Mouse (Mus musculus) retina, postnatal 1 day (tissue): ENCODE results near the gene Npb.

Experiments used
- DNase-seq: peaks from one replicate; pipeline ENCODE4 v3.0.0-alpha.2; 2012

Npb gene

DNA sequence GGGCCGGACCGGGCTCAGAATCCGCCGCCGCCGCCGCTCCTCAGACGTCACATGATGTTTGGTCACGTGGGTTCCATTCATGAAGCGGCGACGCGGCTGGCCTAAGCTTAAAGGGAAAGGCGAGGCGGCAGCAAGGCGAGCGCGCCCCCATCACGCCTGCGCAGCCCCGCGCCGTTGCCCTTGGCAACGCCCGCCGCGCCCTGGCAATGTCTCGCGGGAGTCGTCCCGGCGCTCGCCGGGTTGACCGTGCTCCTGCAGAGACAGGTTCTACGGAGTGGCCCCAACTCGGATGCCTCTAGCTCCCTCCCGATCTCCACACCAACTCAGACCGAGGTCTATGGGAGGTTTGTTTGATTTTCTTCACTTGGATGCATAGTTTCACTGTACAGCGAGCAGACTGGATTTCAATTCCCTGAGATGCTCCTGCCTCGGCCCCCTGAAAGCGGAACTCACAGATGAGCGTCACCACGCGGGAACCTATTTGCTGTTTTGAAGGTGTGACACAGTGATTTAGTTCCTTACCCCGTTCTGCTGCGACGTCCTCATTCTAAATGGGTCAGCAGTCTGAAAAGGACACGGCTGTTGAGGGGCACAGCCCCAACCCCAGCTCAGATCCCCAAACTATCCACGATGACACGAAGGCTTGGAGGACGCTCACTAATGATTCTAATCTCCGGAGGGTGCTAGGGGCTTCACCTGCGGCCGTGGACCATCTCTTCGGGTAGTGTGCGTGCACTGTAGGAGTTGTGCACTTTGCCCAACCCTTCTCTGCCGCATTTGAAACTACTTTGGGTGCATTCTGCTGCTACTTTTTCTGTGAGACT, 25.5 kb downstream of the Npb start, which contains the start of gene Mafg:
TSS of gene Mafg (minus strand) at position 81 of the 824 bp plus-strand sequence.
- peak; percentile 98 for DNase-seq

GRCm38 (mm10) chr11:120634810-120635209, 26.5 kb downstream of the Npb start:
- DNase-seq = no peak

- DNase-seq = no peak
These were observed 33.0 kb downstream of the Npb start for GRCm38 (mm10) chr11:120641255-120641654.

DNA sequence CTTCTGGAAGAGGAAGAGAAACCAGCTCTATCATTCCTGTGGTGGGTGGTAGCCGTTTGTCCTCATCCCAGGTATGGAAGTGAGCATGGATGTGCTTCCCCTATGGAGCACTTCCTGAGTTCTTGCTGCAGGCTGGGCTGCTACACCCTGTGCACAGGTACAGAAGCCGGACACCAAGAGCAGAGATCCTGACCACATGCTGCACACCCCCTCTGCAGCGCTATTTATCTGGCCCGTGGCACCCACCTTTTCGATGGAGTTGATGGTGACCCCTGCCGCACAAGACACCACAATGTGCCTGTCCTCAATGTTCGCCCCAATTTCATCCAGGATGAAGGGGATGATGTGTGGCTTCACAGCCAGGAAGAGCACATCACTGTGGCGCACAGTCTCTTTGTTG, 33.6 kb downstream of the Npb start:
- DNase-seq = no peak

GRCm38 (mm10) chr11:120642939-120643600, 34.8 kb downstream of the Npb start:
- no peak for DNase-seq

- DNase-seq = peak; percentile 94
These were observed 35.3 kb downstream of the Npb start, which contains the start of gene Pycr1 for GRCm38 (mm10) chr11:120643601-120643987. Pycr1 (minus strand) TSS chr11:120643769.

DNA sequence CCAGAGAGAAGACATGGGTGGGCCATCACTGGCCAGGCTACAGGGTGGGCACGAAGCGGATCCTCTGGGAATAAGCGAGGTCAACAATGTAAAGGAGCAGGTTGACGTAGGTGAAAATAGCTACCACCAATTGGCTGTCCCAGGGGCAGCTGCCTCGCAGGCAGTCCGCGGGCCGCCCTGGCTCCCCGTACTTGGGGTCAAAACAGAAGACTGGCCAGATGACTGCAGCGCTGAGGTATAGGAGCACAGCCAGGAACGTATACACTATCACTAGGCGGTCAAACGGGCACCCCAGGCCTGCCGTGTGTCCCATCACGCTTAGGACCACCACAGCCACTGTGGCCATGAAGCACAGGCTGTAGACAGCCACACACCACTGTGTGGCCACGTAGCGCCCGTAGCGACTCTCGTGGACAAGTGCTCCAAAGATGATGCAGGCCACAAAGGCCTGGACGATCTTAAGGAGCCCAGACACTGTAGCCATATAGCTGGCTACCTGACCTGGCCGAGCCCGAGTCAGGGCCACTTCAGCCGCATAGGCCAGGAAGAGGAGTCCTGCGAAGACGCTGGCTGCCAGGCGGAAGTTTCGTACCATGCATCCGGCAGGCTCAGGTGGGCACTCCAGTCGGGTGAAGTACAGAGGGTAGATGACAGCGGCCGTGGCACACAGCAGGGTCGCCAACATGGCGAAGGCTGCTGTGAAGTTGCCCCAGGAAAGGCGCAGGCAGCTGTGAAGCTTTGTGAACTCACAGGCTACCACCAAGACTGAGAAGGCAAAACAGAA, 39.0 kb downstream of the Npb start:
- DNase-seq = no peak

GRCm38 (mm10) chr11:120648001-120648476, 39.8 kb downstream of the Npb start, which contains the start of gene Myadml2:
Myadml2 (minus strand) TSS chr11:120648158.
- DNase-seq = peak; percentile 67

DNA sequence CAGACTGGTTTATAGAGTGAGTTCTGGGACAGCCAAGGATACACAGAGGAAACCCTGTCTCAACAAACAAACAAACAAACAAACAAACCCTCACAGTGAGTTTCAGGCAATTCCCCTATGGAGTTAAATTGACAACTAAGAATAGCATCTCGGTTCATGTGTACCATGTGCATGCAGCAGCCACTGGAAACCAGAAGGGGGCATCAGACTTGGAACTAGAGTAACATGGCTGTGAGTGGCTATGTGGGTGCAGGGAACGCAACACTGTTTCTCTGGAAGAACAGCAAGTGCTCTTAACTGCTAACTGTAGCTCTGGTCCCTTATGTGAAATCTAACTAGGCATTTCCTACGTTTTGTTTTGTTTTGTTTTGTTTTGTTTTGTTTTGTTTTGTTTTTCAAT, 43.6 kb downstream of the Npb start:
- DNase-seq = no peak

DNA sequence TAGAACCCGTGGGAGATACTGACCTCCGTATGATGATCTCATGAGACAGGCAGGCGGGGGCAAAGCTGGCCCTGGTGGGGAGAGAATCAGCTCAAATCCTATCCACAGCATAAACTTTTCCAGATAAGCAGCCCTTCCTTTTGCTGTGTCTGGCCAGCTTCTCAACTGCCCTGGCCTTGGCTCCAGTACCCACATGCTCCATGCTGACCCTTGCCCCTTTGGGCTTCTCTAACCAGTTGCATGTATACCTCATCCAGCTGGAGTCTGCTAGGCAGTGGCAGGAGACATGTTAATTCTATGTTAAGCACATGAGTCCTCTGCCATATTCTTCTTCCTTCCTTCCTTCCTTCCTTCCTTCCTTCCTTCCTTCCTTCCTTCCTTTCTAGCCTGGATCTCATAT, 46.5 kb downstream of the Npb start:
- no peak for DNase-seq

DNA sequence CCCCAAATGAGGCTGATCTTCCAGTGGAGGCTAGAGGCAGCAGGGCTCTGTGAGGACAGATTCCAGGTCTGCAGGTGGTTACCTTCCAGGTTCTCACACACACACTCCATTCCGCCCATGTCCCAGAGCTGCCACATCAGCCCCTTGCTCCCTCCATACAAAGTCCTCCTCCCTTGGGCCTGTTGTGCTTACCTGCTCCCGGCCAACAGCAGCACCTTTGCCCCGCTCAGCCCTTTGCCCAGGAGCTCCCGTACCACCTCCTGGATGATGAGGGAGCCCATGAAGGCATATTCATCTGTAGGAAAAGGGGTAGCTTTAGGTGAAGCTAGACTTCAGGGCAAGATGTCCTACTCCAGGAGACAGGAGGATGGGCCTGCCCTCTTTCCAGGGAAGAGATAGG, 49.0 kb downstream of the Npb start:
- no peak for DNase-seq
